Mouse (Mus musculus): Measurements from ENCODE around the gene BC051665. TPM values are rescaled to one million over a fixed set of nuclear protein-coding genes. Genes with fewer than 3 reads are reported as not detected.

The BC051665 gene
- polyA plus RNA-seq, 1 experiment = not detected

GRCm38 (mm10) chr13:60744736-60745135 is 41.4 kb downstream of the BC051665 start:
- no peak for DNase-seq (ENCODE audit: extremely low spot score in 1 of 2, low spot score in 1 of 2)

DNA sequence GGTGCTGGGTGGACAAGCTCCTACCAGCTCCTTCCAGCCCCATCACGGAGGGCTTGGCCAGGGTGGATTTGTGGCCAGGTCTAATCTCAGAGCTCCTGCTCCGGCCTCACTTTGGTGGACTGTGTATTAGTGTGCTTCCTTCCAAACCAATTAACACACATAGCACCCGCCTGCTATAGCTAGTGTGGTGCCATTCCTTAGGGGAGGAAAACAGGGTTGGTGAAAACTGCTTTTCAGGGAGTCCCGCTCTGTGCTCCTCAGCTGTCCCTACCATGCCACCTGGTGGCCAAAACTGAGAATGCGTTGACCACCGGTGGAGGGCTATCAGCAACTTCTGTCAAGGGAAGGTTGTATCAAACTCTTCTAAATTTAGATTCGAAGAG is 42.1 kb downstream of the BC051665 start:
- peak in 1 of 2 experiments; percentile 92 for DNase-seq (ENCODE audit: extremely low spot score in 1 of 2, low spot score in 1 of 2)

- peak in 1 of 2 experiments; percentile 53 for DNase-seq (ENCODE audit: extremely low spot score in 1 of 2, low spot score in 1 of 2)
Measured at GRCm38 (mm10) chr13:60743381-60744077, 42.6 kb downstream of the BC051665 start.

- DNase-seq (ENCODE audit: extremely low spot score in 1 of 2, low spot score in 1 of 2) = no peak
Measured at GRCm38 (mm10) chr13:60742611-60743010, 43.6 kb downstream of the BC051665 start.

GRCm38 (mm10) chr13:60740248-60740647 is 45.9 kb downstream of the BC051665 start:
- no peak for DNase-seq (ENCODE audit: extremely low spot score in 1 of 2, low spot score in 1 of 2)

DNA sequence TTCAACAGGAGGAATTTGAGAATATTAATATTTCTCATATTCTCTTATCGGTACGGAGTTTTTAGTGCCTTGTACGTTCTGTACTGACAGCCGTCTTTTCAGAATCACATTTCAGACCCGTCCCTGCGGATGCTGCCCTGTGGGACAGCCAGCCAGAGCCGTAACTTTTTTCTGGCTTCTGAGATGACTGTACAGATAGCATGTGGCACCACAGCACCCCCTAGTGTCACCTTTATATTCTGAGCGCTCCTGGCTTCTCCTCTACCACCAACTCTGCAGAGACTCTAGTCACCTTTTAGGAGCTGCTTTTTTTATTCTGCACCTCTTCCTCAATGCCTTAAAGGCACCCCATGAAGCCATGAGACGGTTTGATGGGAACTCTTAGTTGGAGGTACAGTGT is 47.7 kb downstream of the BC051665 start:
- DNase-seq (ENCODE audit: extremely low spot score in 1 of 2, low spot score in 1 of 2) = peak in 1 of 2 experiments; percentile 89

DNA sequence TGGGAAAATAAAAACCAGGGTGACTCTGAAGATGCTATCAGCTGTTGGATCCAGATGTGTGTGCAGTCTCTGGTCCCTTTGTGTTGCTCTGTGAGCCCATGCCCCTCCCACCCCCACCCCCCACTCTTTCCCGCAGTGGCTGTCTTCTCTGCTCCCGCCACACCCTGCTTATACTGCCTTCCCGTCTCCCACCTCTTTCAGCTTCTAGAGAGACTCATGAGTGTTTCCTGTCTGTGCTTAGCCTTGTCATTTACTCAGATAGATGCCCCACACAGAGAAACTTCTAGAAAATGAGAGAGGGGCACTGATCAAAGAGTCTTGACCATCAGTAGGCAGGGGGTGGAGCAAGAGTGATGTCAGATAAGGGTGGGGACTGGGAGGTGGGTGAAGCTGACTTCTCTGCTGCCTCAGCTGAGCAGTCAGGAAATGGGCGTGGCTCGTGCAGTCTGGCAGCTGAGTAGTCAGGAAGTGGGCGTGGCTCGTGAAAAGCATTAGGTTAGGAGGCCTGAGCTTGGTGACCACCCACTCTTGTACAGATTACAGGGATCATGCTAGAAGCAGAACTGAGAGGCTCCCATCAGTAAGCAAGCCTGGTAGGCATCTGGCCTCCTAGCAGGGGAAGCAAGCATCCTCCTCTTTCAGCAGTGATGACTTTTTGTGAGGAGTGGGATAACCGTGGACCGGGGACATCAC is 48.4 kb downstream of the BC051665 start:
- peak in 1 of 2 experiments; percentile 67 for DNase-seq (ENCODE audit: extremely low spot score in 1 of 2, low spot score in 1 of 2)

- no peak for DNase-seq (ENCODE audit: extremely low spot score in 1 of 2, low spot score in 1 of 2)
Measured at GRCm38 (mm10) chr13:60736421-60737105, 49.6 kb downstream of the BC051665 start.

- DNase-seq (ENCODE audit: extremely low spot score in 1 of 2, low spot score in 1 of 2) = no peak
Measured at GRCm38 (mm10) chr13:60735306-60735705, 50.9 kb downstream of the BC051665 start.

Other genes starting within 250 kb of the BC051665 start
- 71.4 and 83.6 TPM in 2 replicates for gene Dapk1, start 184.4 kb downstream of the BC051665 start, polyA plus RNA-seq (2012; rRNA removed)
- not detected in 2 replicates for gene Ctsll3, start 16.5 kb upstream of the BC051665 start, polyA plus RNA-seq (2012; rRNA removed)
- 0.26 and 0.36 TPM in 2 replicates for gene 4930486L24Rik, start 78.1 kb upstream of the BC051665 start, polyA plus RNA-seq (2012; rRNA removed)
- 0.22 and 0.27 TPM in 2 replicates for gene Gm49392, start 110.5 kb upstream of the BC051665 start, polyA plus RNA-seq (2012; rRNA removed)
- 1.8 and 2.2 TPM in 2 replicates for gene Ctla2b, start 111.1 kb upstream of the BC051665 start, polyA plus RNA-seq (2012; rRNA removed)
- gene Tpbpb, start 118.5 kb upstream of the BC051665 start, polyA plus RNA-seq (2012; rRNA removed) = 3.9 and 11.2 TPM in 2 replicates
- gene Gm49393, start 149.2 kb upstream of the BC051665 start, polyA plus RNA-seq (2012; rRNA removed) = not detected in 2 replicates
- gene Gm49391, start 150.2 kb upstream of the BC051665 start, polyA plus RNA-seq (2012; rRNA removed) = 3.2 and 4.8 TPM in 2 replicates
- gene Ctla2a, start 150.3 kb upstream of the BC051665 start, polyA plus RNA-seq (2012; rRNA removed) = 22.7 and 44.1 TPM in 2 replicates
- gene Tpbpa, start 155.6 kb upstream of the BC051665 start, polyA plus RNA-seq (2012; rRNA removed) = 25.3 and 50.1 TPM in 2 replicates
- 1.8 and 11.0 TPM in 2 replicates for gene Ctsj, start 219.6 kb upstream of the BC051665 start, polyA plus RNA-seq (2012; rRNA removed)

Measured in frontal cortex, adult 2 months (tissue).